Comparison of ENCODE assay signal across 8 mouse cellular contexts in genomic region chr3:37687158-37687980, GRCm38 (mm10). TPM values are rescaled to one million over a fixed set of nuclear protein-coding genes. Genes with fewer than 3 reads are reported as not detected.
DNase-seq lines count a peak whose midpoint lies in the region; ATAC-seq and TF ChIP-seq lines count a peak whose summit lies in the region.

No protein-coding gene starts in this region.

- TF ChIP-seq POLR2A in limb, embryonic 14.5 days (IDR thresholded peaks at IDR 0.05; ENCODE audit: borderline replicate concordance, extremely low read depth, insufficient read depth, insufficient read length) = no peak

- H3K9me3 ChIP-seq in forebrain, embryonic 12.5 days = no peaks in the 10 kb centered on the region
- no peaks in the 10 kb centered on the region for H3K9me3 ChIP-seq in heart, embryonic 15.5 days (replicated peaks)
- no peaks in the 10 kb centered on the region for H3K9me3 ChIP-seq in kidney, postnatal 0 days (replicated peaks; ENCODE audit: low read length)
- no peaks in the 10 kb centered on the region for H3K9me3 ChIP-seq in limb, embryonic 14.5 days (ENCODE audit: control insufficient read depth, low read length)
- H3K9me3 ChIP-seq in midbrain, embryonic 15.5 days = no peaks in the 10 kb centered on the region
- no peaks in the 10 kb centered on the region for H3K9me3 ChIP-seq in stomach, postnatal 0 days (ENCODE audit: control insufficient read depth, low read length)

- 32% methylated on average over 28 of the region's 28 CpGs for WGBS in forebrain, embryonic 12.5 days
- 14% methylated on average over 28 of the region's 28 CpGs for WGBS in heart, embryonic 15.5 days
- WGBS in kidney, postnatal 0 days = 31% methylated on average over 28 of the region's 28 CpGs
- 23% methylated on average over 28 of the region's 28 CpGs for WGBS in limb, embryonic 14.5 days
- WGBS in midbrain, embryonic 15.5 days = 31% methylated on average over 28 of the region's 28 CpGs
- 15% methylated on average over 28 of the region's 28 CpGs for WGBS in stomach, postnatal 0 days

- H3K36me3 ChIP-seq in forebrain, embryonic 12.5 days (replicated peaks) = no peaks in the 10 kb centered on the region
- H3K36me3 ChIP-seq in heart, embryonic 15.5 days = no peaks in the 10 kb centered on the region
- H3K36me3 ChIP-seq in kidney, postnatal 0 days (ENCODE audit: insufficient read depth, low read length) = no peaks in the 10 kb centered on the region
- H3K36me3 ChIP-seq in limb, embryonic 14.5 days (ENCODE audit: control insufficient read depth, insufficient read depth, low read length) = no peaks in the 10 kb centered on the region
- H3K36me3 ChIP-seq in midbrain, embryonic 15.5 days (replicated peaks) = no peaks in the 10 kb centered on the region
- H3K36me3 ChIP-seq in stomach, postnatal 0 days (ENCODE audit: control insufficient read depth, insufficient read depth, low read length) = no peaks in the 10 kb centered on the region

- no peak overlapping the region for H3K27ac ChIP-seq in forebrain, embryonic 12.5 days
- H3K27ac ChIP-seq in heart, embryonic 15.5 days = peak overlapping the region; percentile 38
- H3K27ac ChIP-seq in kidney, postnatal 0 days = peak overlapping the region; percentile 52
- no peak overlapping the region for H3K27ac ChIP-seq in limb, embryonic 14.5 days (replicated peaks; ENCODE audit: low read depth, low read length)
- no peak overlapping the region for H3K27ac ChIP-seq in midbrain, embryonic 15.5 days
- H3K27ac ChIP-seq in stomach, postnatal 0 days (replicated peaks) = peak overlapping the region; percentile 61

- peak overlapping the region; percentile 36; the same call in 1 of the 2 replicates for H3K9ac ChIP-seq in forebrain, embryonic 12.5 days
- H3K9ac ChIP-seq in heart, embryonic 15.5 days = peak overlapping the region; percentile 46
- H3K9ac ChIP-seq in kidney, postnatal 0 days (ENCODE audit: low read depth, low read length) = no peak overlapping the region
- H3K9ac ChIP-seq in limb, embryonic 14.5 days (ENCODE audit: low read depth, low read length, severe bottlenecking) = peak overlapping the region; percentile 50
- H3K9ac ChIP-seq in midbrain, embryonic 15.5 days = peak overlapping the region; percentile 27; the same call in 1 of the 2 replicates
- 0 out of 2 replicates have a peak overlapping the region, but pooled peaks have one; percentile 13 for H3K9ac ChIP-seq in stomach, postnatal 0 days (ENCODE audit: low read length)

- TF ChIP-seq EP300 in stomach, postnatal 0 days (optimal IDR thresholded peaks at IDR 0.05) = peak; percentile 94

- H3K27me3 ChIP-seq in forebrain, embryonic 12.5 days = peaks cover 18% of the 10 kb centered on the region
- 0 out of 2 replicates have a peak, but pooled peaks cover 14% of the 10 kb centered on the region for H3K27me3 ChIP-seq in heart, embryonic 15.5 days
- no peaks in the 10 kb centered on the region for H3K27me3 ChIP-seq in kidney, postnatal 0 days (ENCODE audit: insufficient read depth, low read length)
- no peaks in the 10 kb centered on the region for H3K27me3 ChIP-seq in limb, embryonic 14.5 days (ENCODE audit: control insufficient read depth, insufficient read depth, low read length)
- H3K27me3 ChIP-seq in midbrain, embryonic 15.5 days (replicated peaks) = 0 out of 2 replicates have a peak, but pooled peaks cover 6% of the 10 kb centered on the region
- no peaks in the 10 kb centered on the region for H3K27me3 ChIP-seq in stomach, postnatal 0 days (ENCODE audit: control insufficient read depth, insufficient read depth, low read length)

- peak overlapping the region; percentile 27 for H3K4me3 ChIP-seq in forebrain, embryonic 12.5 days (replicated peaks)
- peak overlapping the region; percentile 49 for H3K4me3 ChIP-seq in heart, embryonic 15.5 days
- H3K4me3 ChIP-seq in kidney, postnatal 0 days (replicated peaks; ENCODE audit: low read depth, low read length) = no peak overlapping the region; the same call in 1 of the 2 replicates
- H3K4me3 ChIP-seq in limb, embryonic 14.5 days (replicated peaks; ENCODE audit: low read length) = peak overlapping the region; percentile 30
- H3K4me3 ChIP-seq in midbrain, embryonic 15.5 days = peak overlapping the region; percentile 26
- peak overlapping the region; percentile 23; the same call in 1 of the 2 replicates for H3K4me3 ChIP-seq in stomach, postnatal 0 days (ENCODE audit: low read depth, low read length)

- peak; percentile 97 for DNase-seq in heart, adult 11 months
- DNase-seq in heart, adult 8-10 months (ENCODE audit: low spot score) = no peak
- peak; percentile 50 for DNase-seq in kidney, postnatal 0 days (ENCODE audit: low spot score)
- DNase-seq in limb, embryonic 14.5 days (ENCODE audit: low spot score) = peak; percentile 61
- peak; percentile 88 for DNase-seq in stomach, postnatal 0 days (ENCODE audit: low spot score)

- no peak for ATAC-seq in forebrain, embryonic 12.5 days (ENCODE audit: low FRiP score)
- ATAC-seq in heart, embryonic 15.5 days (replicated peaks; ENCODE audit: insufficient number of reproducible peaks, insufficient read depth, low FRiP score, low read depth) = no peak; the same call in 1 of the 2 replicates
- peak; percentile 67 for ATAC-seq in kidney, postnatal 0 days (replicated peaks; ENCODE audit: low FRiP score, low read depth)
- 0 out of 2 replicates have a peak, but pooled peaks have one; percentile 23 for ATAC-seq in limb, embryonic 14.5 days (ENCODE audit: low FRiP score, low read depth)
- peak; percentile 64 for ATAC-seq in midbrain, embryonic 15.5 days (replicated peaks)
- ATAC-seq in stomach, postnatal 0 days (ENCODE audit: low FRiP score, low TSS enrichment) = peak; percentile 96

- TF ChIP-seq CTCF in kidney, postnatal 0 days (IDR thresholded peaks at IDR 0.05; ENCODE audit: low read depth) = no peak
- 0 out of 2 replicates have a peak, but pooled peaks have one; percentile 4 for TF ChIP-seq CTCF in stomach, postnatal 0 days (IDR thresholded peaks at IDR 0.05; ENCODE audit: low read depth)

- H3K4me2 ChIP-seq in forebrain, embryonic 12.5 days = peak overlapping the region; percentile 50
- peak overlapping the region; percentile 72 for H3K4me2 ChIP-seq in heart, embryonic 15.5 days
- peak overlapping the region; percentile 51 for H3K4me2 ChIP-seq in kidney, postnatal 0 days (ENCODE audit: low read length)
- H3K4me2 ChIP-seq in limb, embryonic 14.5 days (replicated peaks; ENCODE audit: low read depth, low read length, severe bottlenecking) = peak overlapping the region; percentile 61
- peak overlapping the region; percentile 50 for H3K4me2 ChIP-seq in midbrain, embryonic 15.5 days
- H3K4me2 ChIP-seq in stomach, postnatal 0 days (replicated peaks; ENCODE audit: low read depth) = peak overlapping the region; percentile 46

- peaks cover 11% of the 10 kb centered on the region for H3K4me1 ChIP-seq in forebrain, embryonic 12.5 days
- peaks cover 15% of the 10 kb centered on the region for H3K4me1 ChIP-seq in heart, embryonic 15.5 days (replicated peaks)
- peaks cover 14% of the 10 kb centered on the region; the same call in 1 of the 2 replicates for H3K4me1 ChIP-seq in kidney, postnatal 0 days (replicated peaks; ENCODE audit: insufficient read depth, low read length)
- peaks cover 9% of the 10 kb centered on the region; the same call in 1 of the 2 replicates for H3K4me1 ChIP-seq in limb, embryonic 14.5 days (ENCODE audit: control insufficient read depth, insufficient read depth, low read length)
- peaks cover 9% of the 10 kb centered on the region; the same call in 1 of the 2 replicates for H3K4me1 ChIP-seq in midbrain, embryonic 15.5 days
- H3K4me1 ChIP-seq in stomach, postnatal 0 days (replicated peaks; ENCODE audit: control insufficient read depth, insufficient read depth) = no peaks in the 10 kb centered on the region; the same call in 1 of the 2 replicates

RNA-seq across cellular contexts. Expression of gene Gm5148, which starts 36.9 kb away (rescaled TPM):
- total RNA-seq in heart, adult 8-10 months (2022) = not detected
- 3.7 and 4.3 TPM in 2 replicates for polyA plus RNA-seq in forebrain, embryonic 12.5 days (2016; fragmentation: Nextera tagmentation; extraction: Ambion mirVana)
- polyA plus RNA-seq in heart, embryonic 15.5 days (2015; fragmentation: Nextera tagmentation; extraction: Ambion mirVana) = 3.0 and 3.2 TPM in 2 replicates
- 11.4 and 14.4 TPM in 2 replicates for polyA plus RNA-seq in kidney, postnatal 0 days (2015; fragmentation: Nextera tagmentation; extraction: Ambion mirVana)
- 6.3 and 9.1 TPM in 2 replicates for polyA plus RNA-seq in limb, embryonic 14.5 days (2012; rRNA removed)
- 7.4 and 8.1 TPM in 2 replicates for polyA plus RNA-seq in limb, embryonic 14.5 days (2014; fragmentation: Nextera tagmentation; extraction: Ambion mirVana)
- polyA plus RNA-seq in midbrain, embryonic 15.5 days (2015; fragmentation: Nextera tagmentation; extraction: Ambion mirVana) = 12.4 and 15.4 TPM in 2 replicates
- polyA plus RNA-seq in stomach, postnatal 0 days (2015; fragmentation: Nextera tagmentation; extraction: Ambion mirVana) = 4.9 and 5.7 TPM in 2 replicates

RNA-seq across cellular contexts. Expression of gene Spry1, which starts 47.6 kb away (rescaled TPM):
- total RNA-seq in heart, adult 8-10 months (2022) = 10 to 100 TPM; 14.5 to 17.3 (median 15.5) TPM
- 13.5 and 13.7 TPM in 2 replicates for polyA plus RNA-seq in forebrain, embryonic 12.5 days (2016; fragmentation: Nextera tagmentation; extraction: Ambion mirVana)
- 7.2 and 9.1 TPM in 2 replicates for polyA plus RNA-seq in heart, embryonic 15.5 days (2015; fragmentation: Nextera tagmentation; extraction: Ambion mirVana)
- 31.8 and 39.6 TPM in 2 replicates for polyA plus RNA-seq in kidney, postnatal 0 days (2015; fragmentation: Nextera tagmentation; extraction: Ambion mirVana)
- polyA plus RNA-seq in limb, embryonic 14.5 days (2012; rRNA removed) = 57.1 and 74.0 TPM in 2 replicates
- 23.6 and 23.8 TPM in 2 replicates for polyA plus RNA-seq in limb, embryonic 14.5 days (2014; fragmentation: Nextera tagmentation; extraction: Ambion mirVana)
- 7.1 and 7.9 TPM in 2 replicates for polyA plus RNA-seq in midbrain, embryonic 15.5 days (2015; fragmentation: Nextera tagmentation; extraction: Ambion mirVana)
- polyA plus RNA-seq in stomach, postnatal 0 days (2015; fragmentation: Nextera tagmentation; extraction: Ambion mirVana) = 9.4 and 14.1 TPM in 2 replicates

Comparison
In these comparisons a context has a peak if more than half of its experiments do, and no peak if none do; other contexts are left out.
1. ATAC-seq: peak in kidney, postnatal 0 days (single experiment), limb, embryonic 14.5 days (single experiment), midbrain, embryonic 15.5 days (single experiment) and stomach, postnatal 0 days (single experiment); none in forebrain, embryonic 12.5 days (single experiment) and heart, embryonic 15.5 days (single experiment).
2. H3K27ac ChIP-seq: peak in heart, embryonic 15.5 days (single experiment), kidney, postnatal 0 days (single experiment) and stomach, postnatal 0 days (single experiment); none in forebrain, embryonic 12.5 days (single experiment), limb, embryonic 14.5 days (single experiment) and midbrain, embryonic 15.5 days (single experiment).
3. Peak in every context shown above with its lines, with median percentiles within 50 percentile points of each other: H3K4me2 ChIP-seq.